Mouse (Mus musculus) brain, embryonic 14.5 days (tissue): ENCODE results near the gene Gp9.

Experiments used
- CTCF ChIP-seq: fragments of 200-500 bp; IDR thresholded peaks from 2 replicates; pipeline ENCODE4 v1.5.1; 2012; ENCODE audit warnings: inconsistent platforms, mild to moderate bottlenecking, moderate library complexity, borderline replicate concordance; ENCODE audit not compliant: insufficient read depth, insufficient read length; ENCODE audit errors: extremely low read depth
- POLR2A ChIP-seq: fragments of 200-500 bp; IDR thresholded peaks from 2 replicates; pipeline ENCODE4 v1.6.1; 2012; ENCODE audit warnings: mild to moderate bottlenecking, inconsistent platforms, borderline replicate concordance; ENCODE audit not compliant: poor library complexity, insufficient read depth, insufficient read length, severe bottlenecking; ENCODE audit errors: extremely low read depth

DNA sequence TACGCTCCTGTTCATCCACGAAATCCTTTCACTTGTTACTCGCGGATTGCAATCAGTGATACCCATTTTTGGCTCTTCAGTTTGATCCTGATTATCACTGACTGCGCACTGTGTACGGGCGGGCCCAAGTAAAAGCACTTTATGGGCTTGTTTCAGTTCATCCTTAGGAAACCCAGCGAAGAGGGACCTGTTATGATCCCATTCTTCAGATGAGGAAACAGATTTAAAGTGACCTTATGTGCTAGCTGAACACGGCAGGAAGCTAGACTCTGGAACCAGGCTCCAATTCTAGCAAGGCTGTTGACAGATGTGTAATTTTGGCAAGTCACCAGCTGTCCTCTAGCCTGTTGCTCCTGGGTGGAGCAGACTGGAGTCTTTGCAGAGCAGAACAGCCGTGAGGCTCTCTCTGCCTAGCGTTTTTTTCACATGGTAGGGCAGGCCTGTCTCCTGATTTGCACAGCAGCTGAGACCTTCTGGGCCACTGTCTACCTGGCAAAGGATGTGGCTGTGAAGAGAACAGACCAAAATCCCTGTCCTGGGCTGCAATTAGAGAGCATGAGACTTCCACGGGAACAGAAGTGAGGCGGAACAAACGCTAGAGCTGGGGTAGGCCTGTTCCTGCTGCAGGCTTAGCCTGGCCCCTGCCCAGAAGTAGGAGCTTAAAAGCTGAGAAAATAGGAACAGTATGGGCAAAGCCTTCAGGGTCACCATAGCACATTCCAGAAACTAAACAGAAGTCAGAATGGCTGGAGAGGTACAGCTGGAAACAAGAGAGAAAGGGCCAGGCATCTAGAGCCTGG lies 44.5 kb upstream of the Gp9 start:
- TF ChIP-seq CTCF (no peak), POLR2A (no peak)
